Mouse (Mus musculus) intestine, embryonic 14.5 days (tissue): ENCODE results near the gene Spop. TPM values are rescaled to one million over a fixed set of nuclear protein-coding genes. Genes with fewer than 3 reads are reported as not detected.
"Not testable (repeated sequence)": the region's sequence is repeated elsewhere in the genome, so short reads cannot be mapped to it uniquely, and the experiment has no call there.

Source experiments
- ATAC-seq: fragments of 200-750 bp; cut with Nextera tagmentation; replicated peaks from 2 replicates; pipeline ENCODE4 v1.8.0; 2017; ENCODE audit warnings: low read depth, moderate number of reproducible peaks, moderate TSS enrichment, moderate library complexity; ENCODE audit not compliant: low FRiP score, low TSS enrichment
- DNase-seq: peaks from one replicate; pipeline ENCODE4 v3.0.0-alpha.2; 2018; ENCODE audit warnings: low spot score
- H3K27ac ChIP-seq: fragments of 300-500 bp; sonication (generic); 2 replicates; pipeline ENCODE4 v1.5.1; 2014; ENCODE audit warnings: low read depth, mild to moderate bottlenecking, control low read depth
- H3K27me3 ChIP-seq: fragments of 300-500 bp; sonication (generic); replicated peaks from 2 replicates; pipeline ENCODE4 v1.6.1; 2014; ENCODE audit warnings: low read length, control low read depth; ENCODE audit not compliant: control insufficient read depth, insufficient read depth
- H3K36me3 ChIP-seq: fragments of 300-500 bp; sonication (generic); 2 replicates; pipeline ENCODE4 v1.6.1; 2014; ENCODE audit warnings: low read length, control low read depth; ENCODE audit not compliant: control insufficient read depth, insufficient read depth
- H3K4me1 ChIP-seq: fragments of 300-500 bp; sonication (generic); replicated peaks from 2 replicates; pipeline ENCODE4 v1.6.1; 2014; ENCODE audit warnings: low read length, control low read depth, mixed read lengths; ENCODE audit not compliant: control insufficient read depth, insufficient read depth
- H3K4me2 ChIP-seq: fragments of 300-500 bp; sonication (generic); 2 replicates; pipeline ENCODE4 v1.6.1; 2014; ENCODE audit warnings: low read length
- H3K4me3 ChIP-seq: fragments of 300-500 bp; sonication (generic); 2 replicates; pipeline ENCODE4 v1.5.1; 2014; ENCODE audit warnings: low read depth, low read length, control low read depth, mixed read lengths
- H3K9ac ChIP-seq: fragments of 300-500 bp; sonication (generic); 2 replicates; pipeline ENCODE4 v1.6.1; 2014; ENCODE audit warnings: mild to moderate bottlenecking, low read length
- H3K9me3 ChIP-seq: fragments of 300-500 bp; sonication (generic); 2 replicates; pipeline ENCODE4 v1.6.1; 2016; ENCODE audit warnings: low read length, control low read depth; ENCODE audit not compliant: control insufficient read depth
- WGBS: fragments of 180-500 bp; shearing (Covaris S2); extraction: QIAGEN DNeasy Blood & Tissue Kit; methylation state at CpG from one replicate; pipeline ENCODE4 v1.1.7; 2014; 5-methylcytosine and 5-hydroxymethylcytosine counted together
- polyA plus RNA-seq: library from polyadenylated mRNA; unstranded; fragments of >200 nt; fragmentation: Nextera tagmentation; extraction: Ambion mirVana; gene quantifications from 2 replicates; pipeline ENCODE4 v1.2.1, GENCODE M21; 2014

Spop gene
- polyA plus RNA-seq, 1 experiment from 2014 or later, result 95.5 TPM

DNA sequence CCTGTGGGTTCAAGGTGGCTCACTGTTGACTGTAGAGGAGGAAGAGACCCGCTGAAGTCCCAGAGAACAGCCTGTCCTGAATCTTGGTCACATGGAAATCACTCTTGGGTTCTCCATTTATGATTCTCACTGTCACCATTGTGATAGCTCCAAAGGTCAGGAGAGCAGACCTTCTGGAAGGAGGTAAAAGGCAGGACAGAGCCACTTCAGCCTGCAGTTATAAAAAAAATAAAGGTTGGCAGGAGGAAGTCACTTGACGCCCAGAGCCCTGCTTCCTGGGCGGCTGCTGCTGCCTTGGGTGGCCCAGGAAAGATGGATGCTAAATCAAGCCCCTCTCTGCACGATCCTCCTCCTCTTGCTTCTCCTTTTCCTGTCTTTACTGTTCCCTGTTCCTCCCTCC lies 86.5 kb downstream of the Spop start:
- no peaks in the 10 kb centered on the region for H3K9me3 ChIP-seq
- 40% methylated on average over 4 of the region's 4 CpGs for WGBS
- H3K4me3 ChIP-seq, result no peak overlapping the region
- ATAC-seq, result no peak
- peaks cover 12% of the 10 kb centered on the region for H3K36me3 ChIP-seq
- 0 out of 2 replicates have a peak, but pooled peaks cover 4% of the 10 kb centered on the region for H3K4me1 ChIP-seq
- no peak overlapping the region for H3K27ac ChIP-seq
- H3K4me2 ChIP-seq, result no peak overlapping the region
- no peak for DNase-seq
- H3K9ac ChIP-seq, result no peak overlapping the region
- H3K27me3 ChIP-seq, result no peaks in the 10 kb centered on the region

DNA sequence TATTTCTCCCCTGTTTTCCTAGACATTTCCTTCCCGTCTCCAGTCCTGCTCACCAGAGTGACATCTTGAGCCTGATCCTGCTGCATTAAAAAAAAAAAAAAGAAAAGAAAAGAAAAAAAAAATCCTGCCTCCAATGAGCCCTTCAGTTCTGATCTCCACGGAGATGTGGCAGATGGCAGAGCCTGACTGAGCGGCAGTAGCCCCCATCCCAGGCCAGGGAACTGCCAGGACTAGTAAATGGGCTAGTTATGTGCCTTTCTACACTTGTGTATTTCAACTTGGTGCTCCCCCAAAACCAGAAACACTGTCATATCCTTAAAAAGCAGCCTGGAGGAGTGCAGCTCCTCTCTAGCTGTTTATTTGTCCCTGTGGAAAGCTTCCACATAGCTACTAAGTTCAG lies 87.0 kb downstream of the Spop start:
- Histone ChIP-seq H3K4me1 (0 out of 2 replicates have a peak, but pooled peaks cover 4% of the 10 kb centered on the region), H3K9ac (no peak overlapping the region), H3K27ac (no peak overlapping the region), H3K4me2 (no peak overlapping the region), H3K4me3 (no peak overlapping the region), H3K36me3 (peaks cover 9% of the 10 kb centered on the region; the same call in 1 of the 2 replicates), H3K9me3 (no peaks in the 10 kb centered on the region), H3K27me3 (no peaks in the 10 kb centered on the region)
- ATAC-seq (no peak), DNase-seq (no peak)
- 38% methylated on average over 3 of the region's 3 CpGs for WGBS

DNA sequence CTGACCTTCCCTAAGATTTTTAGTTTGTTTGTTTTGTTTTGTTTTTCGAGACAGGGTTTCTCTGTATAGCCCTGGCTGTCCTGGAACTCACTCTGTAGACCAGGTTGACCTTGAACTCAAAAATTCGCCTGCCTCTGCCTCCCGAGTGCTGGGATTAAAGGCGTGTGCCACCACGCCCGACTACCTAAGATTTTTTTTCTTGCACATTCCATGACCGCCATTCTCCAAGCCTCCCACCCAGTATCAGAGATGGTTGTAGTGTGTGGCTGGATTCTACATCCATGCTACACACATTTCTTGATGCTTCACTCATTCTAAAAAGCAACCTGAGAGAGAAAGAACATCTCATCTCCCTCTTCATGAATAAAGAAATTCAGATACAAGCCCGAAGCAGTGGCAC lies 87.9 kb downstream of the Spop start:
- not testable (repeated sequence) for H3K4me1 ChIP-seq, ATAC-seq, H3K4me3 ChIP-seq, DNase-seq, H3K9me3 ChIP-seq, H3K27ac ChIP-seq, H3K9ac ChIP-seq, H3K27me3 ChIP-seq, H3K4me2 ChIP-seq, H3K36me3 ChIP-seq
- WGBS, result 81% methylated on average over 8 of the region's 8 CpGs

GRCm38 (mm10) chr11:95503581-95504180 lies 89.8 kb downstream of the Spop start:
- DNase-seq, result no peak
- no peak overlapping the region for H3K4me3 ChIP-seq
- H3K4me2 ChIP-seq, result no peak overlapping the region
- ATAC-seq, result no peak
- H3K27me3 ChIP-seq, result no peaks in the 10 kb centered on the region
- no peak overlapping the region for H3K9ac ChIP-seq
- 43% methylated on average over 10 of the region's 10 CpGs for WGBS
- H3K9me3 ChIP-seq, result no peaks in the 10 kb centered on the region
- H3K4me1 ChIP-seq, result 0 out of 2 replicates have a peak, but pooled peaks cover 9% of the 10 kb centered on the region
- no peaks in the 10 kb centered on the region for H3K36me3 ChIP-seq
- H3K27ac ChIP-seq, result no peak overlapping the region

- DNase-seq (no peak), ATAC-seq (no peak)
- Histone ChIP-seq H3K4me3 (no peak overlapping the region), H3K36me3 (no peaks in the 10 kb centered on the region), H3K4me2 (no peak overlapping the region), H3K4me1 (0 out of 2 replicates have a peak, but pooled peaks cover 10% of the 10 kb centered on the region), H3K27ac (no peak overlapping the region), H3K27me3 (no peaks in the 10 kb centered on the region; the same call in 1 of the 2 replicates), H3K9me3 (no peaks in the 10 kb centered on the region), H3K9ac (no peak overlapping the region)
- 74% methylated on average over 6 of the region's 6 CpGs for whole genome bisulfite sequencing
These were observed 90.4 kb downstream of the Spop start for GRCm38 (mm10) chr11:95504271-95504731.

DNA sequence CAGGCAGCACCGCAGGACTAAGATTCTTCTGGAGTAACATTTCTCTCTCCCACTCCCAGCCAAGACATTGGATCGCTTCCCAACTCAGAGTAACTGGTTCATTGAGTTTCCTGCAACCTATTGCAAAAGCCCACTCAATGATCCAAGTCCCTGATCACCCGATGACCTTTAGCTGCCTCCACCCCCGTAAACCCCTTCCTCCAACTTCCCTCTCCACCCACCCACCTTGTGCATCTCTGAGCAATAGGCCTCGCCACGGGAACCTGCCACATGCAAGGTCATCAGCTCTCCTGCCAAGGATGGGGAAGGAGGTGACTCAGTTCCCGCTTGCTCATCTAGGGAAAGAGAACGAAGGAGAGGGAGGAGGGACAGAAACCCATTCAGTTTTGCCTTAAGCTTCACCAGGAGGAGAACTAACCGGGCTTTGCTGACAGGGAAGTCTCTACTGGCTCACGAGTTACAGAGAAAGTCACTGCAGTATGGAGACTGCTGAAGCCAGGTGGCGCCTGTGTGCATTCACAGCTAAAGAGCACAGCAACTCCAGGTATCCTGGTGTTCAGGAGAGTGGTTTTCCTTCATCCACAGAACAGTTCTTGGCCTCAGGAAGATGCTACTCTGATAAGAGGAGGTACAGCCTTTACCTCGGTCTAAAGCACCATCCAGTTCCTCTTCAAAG lies 93.3 kb downstream of the Spop start:
- no peak overlapping the region for H3K4me2 ChIP-seq
- H3K9ac ChIP-seq, result no peak overlapping the region
- no peak overlapping the region for H3K4me3 ChIP-seq
- H3K27ac ChIP-seq, result no peak overlapping the region
- ATAC-seq, result no peak
- H3K27me3 ChIP-seq, result peaks cover 10% of the 10 kb centered on the region
- 48% methylated on average over 12 of the region's 12 CpGs for WGBS
- no peak for DNase-seq
- no peaks in the 10 kb centered on the region for H3K9me3 ChIP-seq
- no peaks in the 10 kb centered on the region for H3K36me3 ChIP-seq
- 0 out of 2 replicates have a peak, but pooled peaks cover 10% of the 10 kb centered on the region for H3K4me1 ChIP-seq

DNA sequence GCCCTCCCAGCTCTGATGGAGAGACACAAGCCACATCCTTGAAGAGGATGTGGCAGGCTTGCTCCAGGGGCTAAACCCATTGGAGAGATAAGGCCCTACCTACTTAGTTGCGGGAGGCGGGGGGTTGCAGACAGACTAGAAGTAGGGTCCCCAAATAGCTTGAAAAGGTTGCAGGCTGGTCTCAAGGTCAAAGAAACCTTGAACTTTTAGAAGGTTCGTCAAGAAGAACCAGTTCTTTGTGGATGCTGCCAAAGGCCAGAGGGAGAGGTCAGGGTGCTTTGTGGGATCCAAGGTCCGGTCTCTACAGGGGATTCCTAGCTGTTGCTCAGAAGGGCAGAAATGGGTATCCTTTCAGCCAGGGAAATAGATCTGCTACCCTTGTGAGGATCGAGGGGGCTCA lies 93.9 kb downstream of the Spop start:
- Histone ChIP-seq H3K36me3 (no peaks in the 10 kb centered on the region), H3K4me2 (no peak overlapping the region), H3K4me1 (0 out of 2 replicates have a peak, but pooled peaks cover 10% of the 10 kb centered on the region), H3K27me3 (peaks cover 16% of the 10 kb centered on the region), H3K9me3 (no peaks in the 10 kb centered on the region), H3K9ac (no peak overlapping the region), H3K27ac (no peak overlapping the region), H3K4me3 (no peak overlapping the region)
- WGBS, result 76% methylated on average over 5 of the region's 5 CpGs
- DNase-seq, result no peak
- no peak for ATAC-seq

- Histone ChIP-seq H3K27me3 (peaks cover 22% of the 10 kb centered on the region), H3K4me2 (peak overlapping the region; percentile 36), H3K36me3 (no peaks in the 10 kb centered on the region), H3K27ac (no peak overlapping the region), H3K4me3 (no peak overlapping the region), H3K4me1 (peaks cover 11% of the 10 kb centered on the region; the same call in 1 of the 2 replicates), H3K9ac (no peak overlapping the region), H3K9me3 (no peaks in the 10 kb centered on the region)
- ATAC-seq (no peak), DNase-seq (no peak)
- 48% methylated on average over 13 of the region's 13 CpGs for whole genome bisulfite sequencing
These were observed 94.5 kb downstream of the Spop start for GRCm38 (mm10) chr11:95508211-95508926.
